Mouse (Mus musculus): ENCODE results near the gene Lhx2.

Lhx2 gene

DNA sequence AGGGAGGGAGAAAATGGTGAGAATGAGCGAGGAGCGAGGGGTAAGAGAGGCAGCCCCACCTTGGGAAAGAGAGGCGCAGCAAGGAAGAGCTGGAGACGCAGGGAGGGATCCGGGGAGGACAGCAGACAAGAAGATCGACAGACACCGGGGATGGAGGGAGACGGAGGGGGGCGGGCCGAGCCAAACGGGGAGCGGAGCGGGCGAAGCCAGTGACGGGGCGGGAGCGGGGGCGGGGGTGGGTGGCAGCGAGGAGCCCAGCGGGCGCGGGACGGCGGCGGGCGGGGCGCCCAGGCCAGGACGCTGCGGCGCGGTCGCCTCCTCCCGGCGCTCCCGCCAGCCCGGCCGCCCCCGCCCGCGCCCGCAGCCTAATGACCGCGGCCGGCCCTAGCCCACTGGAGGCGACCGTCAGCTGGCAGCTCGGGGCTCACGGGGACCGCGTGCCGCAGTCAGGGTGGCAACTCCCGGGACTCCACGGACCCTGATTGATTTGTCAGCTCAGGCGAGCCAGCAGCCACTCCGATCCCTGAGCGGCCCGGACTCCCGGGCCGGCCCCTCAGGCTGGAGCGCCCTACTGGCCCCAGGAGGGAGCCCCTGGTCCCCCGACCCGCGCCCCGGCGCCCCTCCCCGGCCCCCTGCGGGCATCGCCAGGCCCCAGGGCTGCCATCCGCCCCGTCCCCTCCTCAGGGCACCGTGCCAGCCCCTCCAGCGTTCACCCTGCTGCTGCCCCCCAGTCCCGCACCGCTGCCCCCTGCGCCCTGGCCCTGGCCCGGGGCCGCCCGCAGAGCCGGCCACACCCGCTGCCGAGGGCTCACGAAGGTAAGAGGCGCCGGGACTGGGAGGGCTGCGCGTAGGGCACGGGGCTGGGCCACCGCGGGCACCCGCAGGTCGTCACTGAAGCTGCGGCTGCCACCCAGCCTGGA lies at the start of gene Lhx2:
Lhx2 (plus strand) TSS at position 292 of the 920 bp plus-strand sequence.
- DNase-seq (ENCODE audit: inconsistent age in 2 of 2, low spot score in 1 of 2): peak in 1 of 2 experiments; percentile 65

DNA sequence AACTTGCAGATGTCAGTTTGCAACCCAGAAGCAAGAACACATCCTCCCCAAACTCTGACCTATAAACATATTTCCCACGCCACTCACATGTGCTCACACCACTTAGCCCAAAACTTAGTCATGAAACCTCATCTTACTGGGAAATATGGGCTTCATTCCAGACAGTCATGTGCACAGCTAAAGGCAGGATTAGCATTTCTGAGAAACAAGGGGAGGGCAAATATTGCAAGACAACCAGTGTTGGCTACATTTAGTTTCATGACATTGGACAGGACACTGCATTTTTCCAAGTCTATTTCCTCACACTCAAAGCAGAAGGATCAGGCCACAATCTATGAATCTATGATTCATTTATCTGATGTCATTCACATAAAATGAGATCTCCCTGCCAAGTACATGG lies 47.6 kb upstream of the Lhx2 start:
- peak in 1 of 2 experiments; percentile 65 for DNase-seq (ENCODE audit: inconsistent age in 2 of 2, low spot score in 1 of 2)

DNA sequence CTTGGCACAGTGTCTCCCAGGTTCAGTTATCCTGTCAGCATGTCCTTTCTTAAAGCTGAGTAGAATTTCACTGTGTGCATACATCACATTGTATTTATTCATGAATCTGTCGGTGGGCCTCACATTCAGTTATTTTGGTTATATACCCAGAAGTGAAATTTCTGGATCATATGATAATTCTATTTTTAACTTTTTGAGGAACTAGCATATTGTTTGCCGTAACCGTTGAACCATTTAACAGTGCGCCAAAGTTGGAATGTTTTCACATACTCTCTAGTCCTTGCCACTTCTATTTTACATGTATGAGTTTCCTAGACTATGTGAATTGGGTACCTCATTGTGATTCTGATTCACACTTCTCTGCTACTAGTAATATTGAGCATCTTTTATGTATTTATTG lies 43.1 kb upstream of the Lhx2 start:
- DNase-seq (ENCODE audit: inconsistent age in 2 of 2, low spot score in 1 of 2): no peak

DNA sequence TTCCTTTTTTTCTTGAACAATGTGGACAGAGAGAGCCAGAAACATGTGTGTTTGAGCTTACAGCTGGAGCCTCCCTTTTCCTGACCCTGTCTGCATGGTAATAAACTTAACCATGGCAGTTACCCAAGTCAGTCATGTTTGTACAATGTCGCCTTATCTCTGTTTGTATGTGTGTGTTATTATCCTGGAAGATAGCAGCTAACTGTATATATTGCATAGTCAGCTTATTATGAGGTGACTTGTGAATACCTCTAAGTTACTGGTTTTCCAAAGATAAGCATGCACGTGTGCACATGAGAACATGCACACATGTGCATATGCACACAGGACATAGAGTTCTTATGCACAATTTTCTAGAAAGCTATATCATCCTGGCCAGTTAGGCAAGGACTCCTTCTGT lies 38.1 kb upstream of the Lhx2 start:
- DNase-seq (ENCODE audit: inconsistent age in 2 of 2, low spot score in 1 of 2): no peak

DNA sequence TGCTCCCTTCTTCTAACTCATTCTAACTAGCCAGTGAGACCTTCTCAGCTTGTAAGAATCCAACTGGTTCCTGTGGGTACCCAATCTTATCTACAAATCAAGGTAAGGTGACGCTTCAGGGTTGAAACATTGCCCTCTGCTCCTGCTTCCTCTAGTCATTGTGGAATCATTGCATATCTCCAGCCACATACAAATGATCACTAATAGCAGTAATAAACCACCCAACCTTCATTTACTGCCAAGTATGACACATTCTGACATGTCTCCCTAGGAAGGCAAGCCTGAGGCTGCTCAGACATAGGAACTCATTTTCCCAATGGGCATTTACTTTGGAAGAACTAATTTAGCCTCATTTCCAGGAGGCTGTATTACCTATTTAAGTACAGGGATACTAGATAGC lies 33.9 kb upstream of the Lhx2 start:
- DNase-seq (ENCODE audit: inconsistent age in 2 of 2, low spot score in 1 of 2): no peak

DNA sequence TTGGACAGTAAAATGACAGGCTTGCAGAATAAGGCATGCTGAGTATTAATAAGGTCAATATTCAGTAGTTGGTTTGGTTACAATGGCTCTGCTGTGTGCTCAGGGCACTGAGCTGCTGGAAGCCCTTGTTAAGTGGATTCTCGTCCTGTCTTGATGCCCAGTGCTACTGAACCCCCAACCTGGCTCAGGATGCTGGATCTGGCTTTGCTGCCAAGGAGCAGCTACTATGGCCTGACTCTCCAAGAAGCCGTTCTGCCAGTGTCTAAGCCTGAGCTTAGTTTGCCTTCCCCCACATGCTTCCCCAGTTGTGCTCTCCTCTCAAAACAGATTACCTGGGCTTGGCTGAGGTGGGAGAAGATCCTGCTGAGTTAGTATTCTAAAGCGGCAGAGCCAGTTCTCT lies 26.2 kb upstream of the Lhx2 start:
- DNase-seq (ENCODE audit: inconsistent age in 2 of 2, low spot score in 1 of 2): no peak

DNA sequence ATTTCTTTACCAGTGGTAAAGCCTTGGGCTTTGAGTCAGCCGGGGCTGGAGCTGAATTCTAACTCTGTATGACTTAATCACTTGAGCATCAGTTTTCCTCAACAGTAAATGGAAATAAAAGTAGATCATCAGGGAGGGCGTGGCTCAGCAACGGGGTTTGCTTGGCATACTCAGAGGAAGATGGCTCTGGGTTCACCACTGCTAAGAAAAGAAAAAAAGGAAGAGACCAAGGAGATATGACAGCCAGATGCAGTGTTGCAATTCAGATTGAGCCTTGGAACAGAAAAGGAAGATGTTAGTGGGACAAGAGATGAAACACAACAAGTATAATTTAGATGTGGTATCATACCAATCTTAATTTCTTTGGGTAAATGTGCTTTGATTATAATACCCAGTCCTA lies 25.7 kb upstream of the Lhx2 start:
- DNase-seq (ENCODE audit: inconsistent age in 2 of 2, low spot score in 1 of 2): no peak

DNA sequence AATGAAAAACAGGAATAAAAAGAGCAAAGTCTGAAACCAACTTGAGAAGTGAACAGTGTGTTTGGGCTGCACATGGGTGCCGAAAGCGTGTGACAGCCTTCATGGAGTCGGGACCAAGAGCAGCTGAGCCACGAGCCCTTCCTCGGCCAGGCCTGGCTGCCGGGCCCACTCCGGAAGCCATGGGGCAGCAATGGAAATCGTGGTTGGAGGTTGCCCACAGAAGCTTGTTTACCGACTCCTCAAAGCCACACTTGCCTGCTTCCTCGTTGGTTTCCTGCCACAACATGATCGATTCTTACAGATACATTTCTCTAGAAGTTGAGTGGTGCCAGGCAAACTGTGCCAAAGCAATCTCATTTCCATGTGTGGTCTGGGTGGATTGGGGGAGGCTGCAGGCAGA lies 20.0 kb upstream of the Lhx2 start:
- no peak for DNase-seq (ENCODE audit: inconsistent age in 2 of 2, low spot score in 1 of 2)

DNA sequence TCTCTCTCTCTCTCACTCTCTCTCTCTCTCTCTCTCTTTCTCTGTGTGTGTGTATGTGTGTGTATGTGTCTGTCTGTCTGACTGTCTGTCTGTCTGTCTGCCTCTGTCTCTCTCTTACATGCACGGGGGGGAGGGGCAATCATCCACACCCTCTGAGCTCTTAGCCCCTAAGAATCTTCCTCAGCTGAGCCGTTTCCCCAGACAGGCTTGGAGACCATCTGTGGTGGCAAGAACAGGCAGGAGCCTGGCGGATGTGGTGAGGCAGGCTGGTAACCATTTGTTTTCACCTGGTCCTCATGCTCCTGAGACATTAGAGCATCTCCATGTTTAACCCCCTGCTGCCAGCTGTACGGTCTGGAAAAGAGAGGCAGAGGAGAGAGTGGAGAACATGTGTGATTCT lies 18.2 kb upstream of the Lhx2 start:
- no peak for DNase-seq (ENCODE audit: inconsistent age in 2 of 2, low spot score in 1 of 2)

DNA sequence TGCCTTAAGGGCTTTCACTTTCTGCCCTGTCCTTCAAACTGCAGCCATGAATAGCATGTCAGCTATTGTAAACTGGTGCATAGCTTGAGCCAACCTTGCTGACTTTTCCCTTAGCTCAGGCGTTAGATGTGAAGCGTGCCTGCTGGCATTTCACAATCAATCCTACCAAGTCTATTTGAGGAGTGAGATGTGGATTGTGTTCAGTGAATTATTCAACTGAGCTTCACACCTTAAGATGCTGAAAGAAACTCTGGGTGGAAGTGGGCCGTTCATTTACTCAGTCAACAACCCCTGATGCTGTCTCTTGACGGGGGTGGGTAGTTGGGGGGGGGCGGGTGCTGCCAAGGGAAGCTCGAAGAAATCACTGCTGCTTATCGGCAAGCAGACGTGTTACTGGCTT lies 15.7 kb upstream of the Lhx2 start:
- no peak for DNase-seq (ENCODE audit: inconsistent age in 2 of 2, low spot score in 1 of 2)

DNA sequence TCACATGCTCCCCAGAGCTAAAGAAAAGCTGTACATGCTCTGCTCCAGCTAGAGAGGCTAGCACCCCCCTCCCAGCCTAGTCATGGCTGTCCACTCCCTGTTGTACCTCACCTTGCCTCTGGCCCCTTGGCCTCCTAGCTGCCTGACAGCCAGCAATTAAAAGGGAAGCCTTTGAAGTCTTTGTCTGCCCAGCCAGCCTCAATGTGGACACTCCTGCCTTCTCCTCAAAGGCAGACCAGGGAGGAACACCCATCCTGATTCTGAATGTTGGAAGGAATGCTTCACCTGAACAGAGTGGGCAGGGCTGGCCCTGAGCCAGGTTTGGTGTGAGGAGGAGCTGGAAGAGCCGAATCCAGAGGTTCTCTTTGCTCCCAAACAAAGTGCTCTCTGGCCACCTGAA lies 12.4 kb upstream of the Lhx2 start:
- no peak for DNase-seq (ENCODE audit: inconsistent age in 2 of 2, low spot score in 1 of 2)

DNA sequence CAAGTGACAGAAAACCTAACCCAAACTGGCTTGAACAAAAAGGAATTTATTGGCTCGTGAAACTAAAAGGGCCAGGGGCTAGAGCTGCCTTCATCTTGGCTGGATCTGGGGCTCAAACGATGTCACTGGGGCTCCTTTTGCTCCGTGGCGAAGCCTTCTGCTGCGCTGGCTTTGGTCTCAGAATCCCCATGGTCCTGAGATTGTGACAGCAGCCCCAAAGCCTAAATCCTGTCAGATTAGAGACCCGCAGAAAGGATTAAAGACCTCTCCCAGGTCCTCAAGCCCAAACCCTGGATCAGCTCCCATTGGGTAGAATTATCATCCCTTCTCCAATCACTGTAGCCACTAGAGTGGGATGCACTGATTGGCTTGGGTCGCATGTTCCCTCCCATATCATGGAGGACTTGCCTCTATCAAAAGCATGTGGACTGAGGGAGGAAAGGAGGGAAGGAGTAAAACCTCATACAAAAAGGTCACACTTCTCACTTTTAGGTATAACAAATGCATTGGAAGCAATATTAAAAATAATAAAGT lies 5.4 kb upstream of the Lhx2 start:
- no peak for DNase-seq (ENCODE audit: inconsistent age in 2 of 2, low spot score in 1 of 2)

DNA sequence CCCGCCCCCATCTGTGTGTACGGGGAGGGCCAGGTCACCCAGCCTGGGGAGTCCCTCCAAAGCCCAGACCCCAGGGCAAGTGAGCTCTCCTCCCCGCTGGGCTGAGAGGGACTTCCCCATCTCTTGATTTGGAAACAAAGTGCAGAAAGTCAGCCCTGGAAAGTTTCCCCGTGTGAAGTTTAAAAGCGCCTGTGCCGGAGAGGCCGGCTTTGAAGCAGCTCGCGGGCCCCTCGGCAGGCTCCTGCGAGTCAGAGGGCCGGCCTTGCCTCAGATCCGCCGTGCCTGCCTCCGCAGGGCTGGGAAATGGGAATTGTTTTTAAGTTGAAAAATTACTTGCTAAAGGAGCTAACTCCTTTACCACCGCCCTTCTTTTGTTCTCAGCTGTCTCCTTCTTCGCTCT lies 2.5 kb upstream of the Lhx2 start:
- peak in 1 of 2 experiments; percentile 34 for DNase-seq (ENCODE audit: inconsistent age in 2 of 2, low spot score in 1 of 2)

DNA sequence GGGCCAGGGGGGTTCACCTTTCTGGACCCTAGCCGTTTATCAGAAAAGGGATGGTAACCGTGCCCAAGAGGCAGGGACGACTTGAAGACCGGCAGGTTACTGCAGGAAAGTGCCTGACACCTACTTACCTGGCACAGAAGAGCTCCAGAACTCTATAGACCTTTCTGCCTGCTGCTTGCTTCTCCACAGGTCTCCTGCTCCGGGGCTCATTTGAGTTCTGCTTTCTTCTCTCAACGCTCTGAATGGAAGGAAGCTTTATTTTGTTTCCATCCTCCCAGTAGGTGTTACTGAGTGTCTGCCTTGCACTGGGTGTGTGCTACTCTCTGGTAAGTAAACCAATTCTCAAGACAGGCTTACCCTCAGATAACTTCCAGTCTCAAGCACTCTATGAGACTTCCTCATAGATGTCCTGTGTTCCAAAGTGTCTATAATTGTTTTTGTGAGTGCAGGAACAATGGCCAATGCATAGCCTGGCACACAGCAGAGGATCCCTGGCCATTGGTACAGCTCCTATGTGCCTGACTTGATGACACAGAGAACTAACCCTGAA lies 1.9 kb upstream of the Lhx2 start:
- no peak for DNase-seq (ENCODE audit: inconsistent age in 2 of 2, low spot score in 1 of 2)

DNA sequence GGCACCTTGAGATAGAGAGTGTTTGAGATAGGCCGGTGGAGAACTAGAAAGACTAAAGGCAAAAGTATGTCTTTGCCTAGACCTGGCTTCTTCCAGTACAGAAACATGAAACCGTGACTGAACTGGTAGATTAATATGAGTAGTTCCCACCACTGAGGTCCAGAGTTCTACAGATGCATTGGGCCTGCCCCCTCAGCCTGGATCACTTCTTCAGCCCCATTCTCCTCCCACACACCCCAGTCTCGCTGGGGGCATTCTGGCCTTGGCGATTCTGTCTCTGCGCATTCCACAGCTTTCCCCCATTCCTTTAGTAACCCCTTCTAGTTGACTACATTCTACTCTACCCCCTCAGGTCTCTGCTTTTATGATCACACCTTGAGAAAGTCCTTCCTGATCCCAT lies 1.4 kb upstream of the Lhx2 start:
- no peak for DNase-seq (ENCODE audit: inconsistent age in 2 of 2, low spot score in 1 of 2)

DNA sequence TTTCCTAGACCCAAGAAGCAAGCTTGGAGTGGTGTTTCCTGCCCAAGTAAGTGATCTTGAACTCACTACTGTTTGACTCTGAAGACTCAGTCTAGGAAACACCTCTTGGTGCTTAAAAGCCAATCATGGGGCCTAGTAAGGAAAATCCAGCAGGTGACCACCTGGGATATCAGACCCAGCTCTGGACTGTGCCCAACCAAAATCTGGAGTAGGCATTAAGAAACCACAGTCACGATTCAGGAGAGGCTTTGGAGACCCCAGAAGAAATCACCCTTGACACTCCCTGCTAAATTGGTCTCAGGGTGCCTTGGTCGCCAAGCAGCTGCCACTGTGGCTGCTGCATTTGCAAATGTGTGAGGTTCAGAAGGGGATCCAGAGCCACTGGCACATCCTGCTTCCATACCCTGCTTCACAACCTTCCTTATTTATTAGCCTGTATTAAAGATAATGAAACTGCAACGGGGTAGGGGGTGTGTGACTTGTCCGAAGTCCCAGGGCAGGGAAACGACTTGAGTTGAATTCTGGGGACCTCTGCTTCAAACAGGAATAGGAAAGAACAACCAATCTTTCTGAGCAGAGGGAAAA lies 641 bp upstream of the Lhx2 start:
- no peak for DNase-seq (ENCODE audit: inconsistent age in 2 of 2, low spot score in 1 of 2)

DNA sequence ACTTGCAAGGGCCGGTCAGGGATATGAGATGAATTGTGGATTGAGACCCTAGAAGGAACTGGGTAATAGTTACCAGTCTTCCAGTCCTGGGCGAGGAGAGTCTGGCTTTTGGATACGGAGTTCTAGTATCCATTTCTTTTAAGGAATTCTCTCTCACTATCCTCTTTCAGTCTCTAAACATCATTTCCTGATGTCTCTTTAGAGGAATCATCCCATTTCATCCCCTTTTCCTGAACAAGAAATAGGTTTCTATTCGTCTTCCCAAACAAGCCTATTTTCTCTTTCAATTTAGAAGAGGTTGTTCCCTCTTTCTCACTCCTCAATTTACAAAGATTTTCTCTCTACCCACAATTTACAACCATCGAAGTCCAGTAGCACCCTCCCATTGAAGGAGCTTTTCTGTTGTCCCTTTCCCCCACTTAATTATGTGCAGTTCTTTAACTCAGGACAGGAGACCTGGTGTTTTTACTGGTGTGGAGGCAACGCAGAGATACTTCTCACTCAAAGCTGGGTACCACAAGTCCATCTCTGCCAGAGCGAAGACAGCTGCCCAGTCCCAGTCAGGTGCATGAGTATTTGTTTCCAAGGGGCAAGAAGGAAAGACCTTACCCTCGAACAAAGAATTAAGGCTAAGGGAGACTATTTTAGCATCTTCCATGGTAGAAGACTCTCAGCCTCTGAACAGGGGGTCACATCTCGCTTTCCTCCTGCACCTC lies 987 bp downstream of the Lhx2 start:
- peak in 1 of 2 experiments; percentile 42 for DNase-seq (ENCODE audit: inconsistent age in 2 of 2, low spot score in 1 of 2)

DNA sequence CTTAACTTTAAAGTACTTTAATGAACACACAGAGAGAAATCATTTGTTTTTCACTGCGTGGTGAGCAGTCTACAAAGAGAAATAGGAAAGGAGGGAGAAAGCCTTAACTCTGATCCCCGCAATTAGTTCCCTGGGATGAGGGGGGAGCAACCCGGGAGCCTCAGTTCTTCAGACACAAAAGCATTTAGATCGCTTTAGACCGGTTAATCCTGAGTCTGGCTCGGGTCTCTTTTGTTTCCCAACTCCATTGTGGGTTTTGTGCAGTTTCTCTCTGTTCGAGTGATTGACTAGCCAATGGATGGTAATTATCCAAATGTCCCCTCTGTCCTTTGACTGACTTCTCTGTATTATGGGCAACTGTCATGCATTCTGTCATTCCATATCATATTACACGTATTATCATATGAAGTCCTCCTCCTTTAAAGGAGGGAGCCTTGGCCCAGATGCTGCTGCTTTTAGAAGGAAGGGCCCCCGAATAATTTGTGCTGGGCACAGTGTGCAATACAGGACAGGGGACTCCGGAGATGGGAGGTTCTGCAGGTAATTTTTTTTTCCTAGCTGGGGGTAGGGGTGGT lies 1.6 kb downstream of the Lhx2 start:
- DNase-seq (ENCODE audit: inconsistent age in 2 of 2, low spot score in 1 of 2): no peak

DNA sequence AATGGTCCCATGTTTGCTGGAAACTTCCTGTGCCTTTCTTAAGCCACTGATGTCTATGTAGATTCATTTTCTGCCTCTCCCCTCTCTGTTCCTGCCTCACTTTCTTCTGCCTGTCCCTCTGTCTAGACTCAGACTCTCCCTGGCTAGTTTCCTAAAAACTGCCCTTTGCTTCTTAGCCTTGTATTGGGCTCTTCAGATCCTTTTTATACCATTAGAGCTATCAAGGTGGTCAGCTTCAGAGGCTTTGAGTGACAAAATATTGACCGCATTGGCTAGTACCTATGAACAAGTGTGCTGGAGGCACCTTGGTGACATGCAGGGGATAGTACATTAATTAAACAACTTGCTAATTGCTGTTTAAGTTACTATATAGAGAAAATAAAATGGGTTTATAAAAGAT lies 4.5 kb downstream of the Lhx2 start:
- DNase-seq (ENCODE audit: inconsistent age in 2 of 2, low spot score in 1 of 2): no peak

DNA sequence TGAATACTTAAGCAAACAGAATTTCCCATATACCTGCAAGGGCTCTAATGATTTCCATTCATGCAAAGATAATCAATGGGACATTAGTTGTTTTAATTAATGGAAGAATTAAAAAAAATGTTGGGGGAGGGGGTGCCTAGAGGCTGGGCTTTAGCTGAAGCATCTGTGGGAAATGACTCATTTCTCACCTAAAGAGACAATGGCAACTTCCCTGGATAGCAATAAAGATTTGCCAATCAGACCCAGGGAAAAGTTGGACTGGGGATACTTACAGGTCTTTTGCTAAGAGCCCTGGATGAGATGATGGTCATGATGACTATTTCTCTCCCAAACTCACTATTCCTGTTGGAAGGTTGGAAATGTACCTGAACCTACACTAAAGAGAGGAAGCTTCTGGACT lies 5.6 kb downstream of the Lhx2 start:
- no peak for DNase-seq (ENCODE audit: inconsistent age in 2 of 2, low spot score in 1 of 2)

DNA sequence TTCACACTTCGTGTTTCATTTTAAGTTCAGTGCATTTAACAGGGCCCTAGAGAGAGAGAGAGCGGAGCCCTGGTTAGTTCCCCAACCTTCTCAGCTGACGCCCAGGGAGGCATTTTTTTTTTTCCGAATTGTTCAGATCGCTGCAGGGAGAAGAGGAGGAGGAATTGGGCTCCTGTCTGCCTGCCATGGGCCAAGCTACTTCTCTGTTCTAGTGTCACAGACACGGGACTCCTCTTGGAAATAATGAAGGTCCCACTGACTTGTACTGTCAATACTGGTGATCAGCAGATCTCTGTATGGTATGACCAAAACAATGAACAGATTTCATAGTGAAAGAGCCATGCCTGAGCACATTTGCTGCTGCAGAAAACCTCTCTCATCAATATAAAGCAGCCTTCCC lies 7.3 kb downstream of the Lhx2 start:
- no peak for DNase-seq (ENCODE audit: inconsistent age in 2 of 2, low spot score in 1 of 2)

Data from adrenal gland, adult (tissue).